Mouse (Mus musculus): ENCODE results near the gene Sf3b5. TPM values are rescaled to one million over a fixed set of nuclear protein-coding genes. Genes with fewer than 3 reads are reported as not detected.

The Sf3b5 gene
- polyA plus RNA-seq (2015; fragmentation: Illumina TruSeq; extraction: RNeasy Lipid Tissue Mini Kit (QIAGEN cat#74804); ENCODE audit: insufficient read depth, low read depth, low replicate concordance) = 4.0 TPM

DNA sequence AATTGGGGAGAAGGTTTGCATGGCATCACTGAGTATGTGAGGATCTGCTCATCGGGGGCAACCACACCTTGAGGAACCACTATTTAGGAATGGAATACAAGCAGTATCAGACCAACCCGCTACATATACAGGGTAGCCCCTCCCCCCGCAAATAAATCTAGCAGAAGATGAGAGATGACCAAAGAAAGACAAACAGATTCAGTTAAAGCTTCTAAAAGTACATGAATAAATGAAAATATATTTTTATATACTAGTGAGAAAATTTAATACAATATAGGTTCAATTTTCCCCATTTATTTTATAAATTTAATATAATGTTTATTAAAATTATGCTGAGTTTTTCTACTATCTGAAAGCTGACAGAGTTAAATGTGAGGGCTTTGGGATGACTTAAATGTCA, at the start of gene Sf3b5:
Sf3b5 (plus strand) TSS at position 301 of the 400 bp plus-strand sequence.

DNA sequence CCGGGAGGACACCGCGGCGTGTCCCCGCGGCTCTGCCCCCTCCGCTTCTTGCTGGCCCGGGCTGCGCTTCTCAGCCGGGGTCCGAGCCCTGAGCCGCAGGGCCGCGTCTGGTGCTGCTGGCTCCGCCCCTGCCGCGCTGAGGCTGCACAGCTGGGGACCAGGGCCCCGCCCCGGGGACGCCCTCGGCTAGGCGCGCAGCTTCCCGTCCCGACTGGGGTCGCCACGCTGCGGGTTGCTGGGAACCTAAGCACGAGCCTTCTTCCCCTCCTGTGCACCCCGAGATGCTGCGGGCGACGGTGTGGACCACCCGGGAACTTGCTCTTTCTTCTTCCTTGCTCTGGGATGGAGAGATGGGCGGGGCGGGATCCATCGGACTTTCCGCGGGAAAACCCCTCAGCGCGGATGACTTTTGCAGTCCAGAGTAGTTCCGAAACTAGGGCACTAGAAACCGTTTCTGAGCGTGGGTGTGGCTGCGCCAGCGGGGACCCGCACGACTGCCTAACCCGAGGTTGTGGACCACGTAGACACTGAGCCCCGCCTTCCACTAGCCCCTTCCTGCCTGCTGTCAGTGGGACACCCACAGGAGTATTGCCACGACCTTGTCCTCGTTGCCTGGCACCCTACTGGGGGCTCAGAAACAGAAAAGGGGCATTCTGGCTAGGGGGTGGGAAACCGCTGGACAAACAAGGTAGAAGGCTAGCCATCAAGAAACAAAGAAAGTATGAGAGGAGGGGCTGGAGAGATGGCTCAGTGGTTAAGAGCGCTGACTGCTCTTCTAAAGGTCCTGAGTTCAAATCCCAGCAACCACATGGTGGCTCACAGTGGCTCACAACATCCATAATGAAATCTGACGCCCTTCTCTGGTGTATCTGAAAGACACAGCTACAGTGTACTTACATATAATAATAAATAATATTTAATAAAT, 40.7 kb upstream of the Sf3b5 start, which contains the start of gene Stx11:
Stx11 (minus strand) TSS at position 148 of the 925 bp plus-strand sequence.

Other genes with a start within 250 kb of the Sf3b5 start
- 22.7 TPM for gene Utrn, start 136.0 kb upstream of the Sf3b5 start, polyA plus RNA-seq (2015; fragmentation: Illumina TruSeq; extraction: RNeasy Lipid Tissue Mini Kit (QIAGEN cat#74804); ENCODE audit: insufficient read depth, low read depth, low replicate concordance)
- gene Stx11, start 41.0 kb upstream of the Sf3b5 start, polyA plus RNA-seq (2015; fragmentation: Illumina TruSeq; extraction: RNeasy Lipid Tissue Mini Kit (QIAGEN cat#74804); ENCODE audit: insufficient read depth, low read depth, low replicate concordance) = 0.70 TPM
- gene Plagl1, start 55.2 kb downstream of the Sf3b5 start, polyA plus RNA-seq (2015; fragmentation: Illumina TruSeq; extraction: RNeasy Lipid Tissue Mini Kit (QIAGEN cat#74804); ENCODE audit: insufficient read depth, low read depth, low replicate concordance) = 5.9 TPM
- not detected for gene Zc2hc1b, start 172.7 kb downstream of the Sf3b5 start, polyA plus RNA-seq (2015; fragmentation: Illumina TruSeq; extraction: RNeasy Lipid Tissue Mini Kit (QIAGEN cat#74804); ENCODE audit: insufficient read depth, low read depth, low replicate concordance)
- gene Ltv1, start 187.8 kb downstream of the Sf3b5 start, polyA plus RNA-seq (2015; fragmentation: Illumina TruSeq; extraction: RNeasy Lipid Tissue Mini Kit (QIAGEN cat#74804); ENCODE audit: insufficient read depth, low read depth, low replicate concordance) = 4.0 TPM